Mouse (Mus musculus): ENCODE measurements around the gene Iqgap2. TPM values are rescaled to one million over a fixed set of nuclear protein-coding genes. Genes with fewer than 3 reads are reported as not detected.

Iqgap2 gene
- total and polyA plus RNA-seq, 2 experiments from 2014 or later: 2.0 to 5.4 TPM

GRCm38 (mm10) chr13:95646687-95647111, 245.0 kb downstream of the Iqgap2 start:
- no peaks in the 10 kb centered on the region for H3K27me3 ChIP-seq (ENCODE audit: insufficient read depth, low read length)
- ATAC-seq (ENCODE audit: low FRiP score): no peak
- H3K9me3 ChIP-seq (ENCODE audit: low read length): no peaks in the 10 kb centered on the region
- DNase-seq (ENCODE audit: low spot score): no peak
- H3K4me2 ChIP-seq (ENCODE audit: low read depth, low read length, poor library complexity, severe bottlenecking): no peak overlapping the region
- no peak for TF ChIP-seq CTCF (IDR thresholded peaks at IDR 0.05)
- H3K27ac ChIP-seq (ENCODE audit: low read depth, low read length): no peak overlapping the region
- H3K9ac ChIP-seq (replicated peaks; ENCODE audit: low read length, poor library complexity, severe bottlenecking): no peak overlapping the region
- no peaks in the 10 kb centered on the region for H3K4me1 ChIP-seq (ENCODE audit: insufficient read depth, low read length)
- H3K4me3 ChIP-seq (ENCODE audit: low read depth, low read length): no peak overlapping the region
- 79% methylated on average over 9 of the region's 9 CpGs for WGBS
- no peaks in the 10 kb centered on the region for H3K36me3 ChIP-seq (ENCODE audit: insufficient read depth, low read length)

- WGBS: 76% methylated on average over 7 of the region's 7 CpGs
- no peak for TF ChIP-seq CTCF (IDR thresholded peaks at IDR 0.05)
- no peak overlapping the region for H3K4me3 ChIP-seq (ENCODE audit: low read depth, low read length)
Measured at GRCm38 (mm10) chr13:95643740-95644139, 248.0 kb downstream of the Iqgap2 start.

GRCm38 (mm10) chr13:95641061-95641986, 250.4 kb downstream of the Iqgap2 start:
- H3K4me3 ChIP-seq (ENCODE audit: low read depth, low read length): no peak overlapping the region
- H3K36me3 ChIP-seq (ENCODE audit: insufficient read depth, low read length): no peaks in the 10 kb centered on the region
- H3K9me3 ChIP-seq (ENCODE audit: low read length): no peaks in the 10 kb centered on the region
- no peak overlapping the region for H3K9ac ChIP-seq (replicated peaks; ENCODE audit: low read length, poor library complexity, severe bottlenecking)
- H3K4me1 ChIP-seq (ENCODE audit: insufficient read depth, low read length): no peaks in the 10 kb centered on the region
- whole genome bisulfite sequencing: 93% methylated on average over 17 of the region's 17 CpGs
- no peak for TF ChIP-seq CTCF (IDR thresholded peaks at IDR 0.05)
- DNase-seq (ENCODE audit: low spot score) (no peak), ATAC-seq (ENCODE audit: low FRiP score) (no peak)
- H3K27me3 ChIP-seq (ENCODE audit: insufficient read depth, low read length): no peaks in the 10 kb centered on the region
- H3K27ac ChIP-seq (ENCODE audit: low read depth, low read length): no peak overlapping the region
- no peak overlapping the region for H3K4me2 ChIP-seq (ENCODE audit: low read depth, low read length, poor library complexity, severe bottlenecking)

More at GRCm38 (mm10) chr13:95643740-95644139, 248.0 kb downstream of the Iqgap2 start:
- H3K4me1 ChIP-seq (ENCODE audit: insufficient read depth, low read length): no peaks in the 10 kb centered on the region
- ATAC-seq (ENCODE audit: low FRiP score) (no peak), DNase-seq (ENCODE audit: low spot score) (no peak)
- H3K27me3 ChIP-seq (ENCODE audit: insufficient read depth, low read length): no peaks in the 10 kb centered on the region
- no peak overlapping the region for H3K27ac ChIP-seq (ENCODE audit: low read depth, low read length)
- no peak overlapping the region for H3K4me2 ChIP-seq (ENCODE audit: low read depth, low read length, poor library complexity, severe bottlenecking)
- H3K36me3 ChIP-seq (ENCODE audit: insufficient read depth, low read length): no peaks in the 10 kb centered on the region
- no peaks in the 10 kb centered on the region for H3K9me3 ChIP-seq (ENCODE audit: low read length)
- H3K9ac ChIP-seq (replicated peaks; ENCODE audit: low read length, poor library complexity, severe bottlenecking): no peak overlapping the region

- WGBS: 90% methylated on average over 1 of the region's 1 CpGs
- no peaks in the 10 kb centered on the region for H3K36me3 ChIP-seq (ENCODE audit: insufficient read depth, low read length)
- DNase-seq (ENCODE audit: low spot score) (no peak), ATAC-seq (ENCODE audit: low FRiP score) (no peak)
- H3K9ac ChIP-seq (replicated peaks; ENCODE audit: low read length, poor library complexity, severe bottlenecking): no peak overlapping the region
- TF ChIP-seq CTCF (IDR thresholded peaks at IDR 0.05): no peak
- H3K4me2 ChIP-seq (ENCODE audit: low read depth, low read length, poor library complexity, severe bottlenecking): no peak overlapping the region
- H3K27ac ChIP-seq (ENCODE audit: low read depth, low read length): no peak overlapping the region
- H3K4me3 ChIP-seq (ENCODE audit: low read depth, low read length): no peak overlapping the region
- H3K4me1 ChIP-seq (ENCODE audit: insufficient read depth, low read length): no peaks in the 10 kb centered on the region
- H3K27me3 ChIP-seq (ENCODE audit: insufficient read depth, low read length): no peaks in the 10 kb centered on the region
- no peaks in the 10 kb centered on the region for H3K9me3 ChIP-seq (ENCODE audit: low read length)
Measured at GRCm38 (mm10) chr13:95640408-95640807, 251.3 kb downstream of the Iqgap2 start.

- TF ChIP-seq CTCF (IDR thresholded peaks at IDR 0.05): no peak
- H3K4me2 ChIP-seq (ENCODE audit: low read depth, low read length, poor library complexity, severe bottlenecking): no peak overlapping the region
- peak; percentile 70; the same call in 1 of the 2 replicates for ATAC-seq (ENCODE audit: low FRiP score)
- WGBS: 74% methylated on average over 15 of the region's 15 CpGs
- no peak overlapping the region for H3K27ac ChIP-seq (ENCODE audit: low read depth, low read length)
- no peaks in the 10 kb centered on the region for H3K36me3 ChIP-seq (ENCODE audit: insufficient read depth, low read length)
- peak; percentile 79 for DNase-seq (ENCODE audit: low spot score)
- H3K4me3 ChIP-seq (ENCODE audit: low read depth, low read length): no peak overlapping the region
- H3K9ac ChIP-seq (replicated peaks; ENCODE audit: low read length, poor library complexity, severe bottlenecking): no peak overlapping the region
- H3K4me1 ChIP-seq (ENCODE audit: insufficient read depth, low read length): no peaks in the 10 kb centered on the region
- no peaks in the 10 kb centered on the region for H3K27me3 ChIP-seq (ENCODE audit: insufficient read depth, low read length)
- no peaks in the 10 kb centered on the region for H3K9me3 ChIP-seq (ENCODE audit: low read length)
Measured at GRCm38 (mm10) chr13:95639336-95640116, 252.2 kb downstream of the Iqgap2 start.
